In genomic region chr2:132879261-132880044, GRCm38 (mm10) we compare ENCODE assay signal across 8 mouse cellular contexts. TPM values are rescaled to one million over a fixed set of nuclear protein-coding genes. Genes with fewer than 3 reads are reported as not detected.
A peak's percentile ranks its signal among the peaks of the same experiment; 100 is the strongest.
DNase-seq lines count a peak whose midpoint lies in the region; ATAC-seq lines count a peak whose summit lies in the region.

No protein-coding gene starts in this region.

- peak; percentile 62 to 63 for ATAC-seq in hematopoietic stem cell, adult 5-6 weeks (replicated peaks in 1 of 2; ENCODE audit: insufficient read depth in 1 of 2, low FRiP score in 2 of 2, low TSS enrichment in 1 of 2, low read depth in 1 of 2, poor library complexity in 2 of 2, severe bottlenecking in 2 of 2)
- peak; percentile 87 for ATAC-seq in neural tube, embryonic 13.5 days (ENCODE audit: low read depth)
- no peak for ATAC-seq in monocyte, adult 5-6 weeks (replicated peaks; ENCODE audit: insufficient number of reproducible peaks, low FRiP score, low TSS enrichment, poor library complexity, severe bottlenecking)

- peak overlapping the region; percentile 62 for H3K4me3 ChIP-seq in embryonic facial prominence, embryonic 10.5 days
- H3K4me3 ChIP-seq in neural tube, embryonic 13.5 days = peak overlapping the region; percentile 60

- peak overlapping the region; percentile 59; the same call in 1 of the 2 replicates for H3K27ac ChIP-seq in embryonic facial prominence, embryonic 10.5 days (replicated peaks)
- H3K27ac ChIP-seq in neural tube, embryonic 13.5 days (replicated peaks) = no peak overlapping the region

- peak overlapping the region; percentile 70 for H3K9ac ChIP-seq in neural tube, embryonic 13.5 days

- no peaks in the 10 kb centered on the region for H3K9me3 ChIP-seq in embryonic facial prominence, embryonic 10.5 days
- H3K9me3 ChIP-seq in neural tube, embryonic 13.5 days = no peaks in the 10 kb centered on the region

- peaks cover 52% of the 10 kb centered on the region for H3K27me3 ChIP-seq in embryonic facial prominence, embryonic 10.5 days (replicated peaks; ENCODE audit: low read depth, poor library complexity, severe bottlenecking)
- peaks cover 54% of the 10 kb centered on the region for H3K27me3 ChIP-seq in neural tube, embryonic 13.5 days

- under 1% methylated on average over 58 of the region's 58 CpGs for WGBS in embryonic facial prominence, embryonic 10.5 days
- 1% methylated on average over 57 of the region's 58 CpGs for WGBS in neural tube, embryonic 13.5 days

- H3K36me3 ChIP-seq in embryonic facial prominence, embryonic 10.5 days (replicated peaks) = no peaks in the 10 kb centered on the region
- no peaks in the 10 kb centered on the region for H3K36me3 ChIP-seq in neural tube, embryonic 13.5 days

- peak overlapping the region; percentile 96 for H3K4me2 ChIP-seq in neural tube, embryonic 13.5 days

- H3K4me1 ChIP-seq in embryonic facial prominence, embryonic 10.5 days = peaks cover 35% of the 10 kb centered on the region
- peaks cover 25% of the 10 kb centered on the region for H3K4me1 ChIP-seq in neural tube, embryonic 13.5 days (replicated peaks)

- DNase-seq in layer of hippocampus, postnatal 10 days (ENCODE audit: low spot score in 2 of 2) = peak; percentile 56 to 60
- DNase-seq in layer of hippocampus, adult 11-12 months (ENCODE audit: low spot score) = no peak
- peak; percentile 51 for DNase-seq in Muller cell, postnatal 12 days (ENCODE audit: inconsistent ontology term)
- DNase-seq in embryonic facial prominence, embryonic 10.5 days (ENCODE audit: low spot score) = peak; percentile 69
- DNase-seq in liver = peak; percentile 14

RNA-seq across cellular contexts. Expression of gene Lrrn4, which starts 1.2 kb away (rescaled TPM):
- 1 to 10 TPM; 1.2 TPM for total RNA-seq in layer of hippocampus, postnatal 10 days (2021)
- polyA plus RNA-seq in embryonic facial prominence, embryonic 10.5 days (2016; fragmentation: Nextera tagmentation; extraction: Ambion mirVana) = 0.93 and 0.99 TPM in 2 replicates
- total RNA-seq in hematopoietic stem cell, adult 5-6 weeks (2017) = 5.1 and 5.4 TPM in 2 replicates
- 0.11 and 0.21 TPM in 2 replicates for polyA plus RNA-seq in neural tube, embryonic 13.5 days (2015; fragmentation: Nextera tagmentation; extraction: Ambion mirVana)
- total RNA-seq in monocyte, adult 5-6 weeks (2017) = not detected in 3 replicates

RNA-seq across cellular contexts. Expression of gene Crls1, which starts 33.0 kb away (rescaled TPM):
- total RNA-seq in layer of hippocampus, postnatal 10 days (2021) = 10 to 100 TPM; 35.5 to 36.8 TPM
- polyA plus RNA-seq in embryonic facial prominence, embryonic 10.5 days (2016; fragmentation: Nextera tagmentation; extraction: Ambion mirVana) = 14.7 and 16.4 TPM in 2 replicates
- 33.8 and 44.9 TPM in 2 replicates for total RNA-seq in hematopoietic stem cell, adult 5-6 weeks (2017)
- polyA plus RNA-seq in neural tube, embryonic 13.5 days (2015; fragmentation: Nextera tagmentation; extraction: Ambion mirVana) = 20.8 and 21.8 TPM in 2 replicates
- total RNA-seq in monocyte, adult 5-6 weeks (2017) = 11.0 to 15.4 TPM (median 11.7 TPM) in 3 replicates
